Mouse (Mus musculus): ENCODE results near the gene Gm128. TPM values are rescaled to one million over a fixed set of nuclear protein-coding genes. Genes with fewer than 3 reads are reported as not detected.
A peak's percentile ranks its signal among the peaks of the same experiment; 100 is the strongest.

Gm128 gene
- polyA plus RNA-seq, 1 experiment from 2014 or later = 0.95 TPM

DNA sequence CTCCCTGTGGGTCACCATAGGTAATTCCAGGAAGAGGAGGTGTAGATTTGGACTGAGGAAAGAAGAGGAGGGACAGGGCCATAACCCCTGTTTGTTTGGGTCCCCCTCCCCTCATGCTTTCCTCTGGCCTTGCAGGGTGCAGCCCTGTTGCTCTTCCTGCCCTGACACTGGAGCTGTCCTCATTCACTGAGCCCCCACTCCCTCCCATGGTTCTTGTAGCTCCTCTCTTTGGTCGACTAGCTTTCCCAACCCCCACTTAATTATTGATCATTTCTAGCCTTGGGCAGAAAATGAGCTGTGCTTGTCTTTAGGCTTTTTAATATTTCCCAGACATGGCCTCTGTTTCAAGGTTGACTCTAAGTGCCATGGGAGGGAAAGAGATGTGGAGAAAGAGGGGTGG, 42.7 kb upstream of the Gm128 start:
- WGBS = 26% methylated on average over 1 of the region's 1 CpGs
- Histone ChIP-seq H3K4me3 (ENCODE audit: low read depth, low read length) (peak overlapping the region; percentile 82), H3K9me3 (ENCODE audit: control insufficient read depth, low read length) (no peaks in the 10 kb centered on the region), H3K4me1 (replicated peaks; ENCODE audit: control insufficient read depth, insufficient read depth, low read length) (peaks cover 26% of the 10 kb centered on the region), H3K36me3 (ENCODE audit: control insufficient read depth, insufficient read depth, low read length) (peaks cover 7% of the 10 kb centered on the region), H3K27ac (ENCODE audit: low read depth, low read length) (peak overlapping the region; percentile 98), H3K27me3 (replicated peaks; ENCODE audit: control insufficient read depth, insufficient read depth, low read length) (no peaks in the 10 kb centered on the region), H3K4me2 (peak overlapping the region; percentile 93), H3K9ac (ENCODE audit: low read depth, low read length) (peak overlapping the region; percentile 90)
- ATAC-seq (replicated peaks; ENCODE audit: low FRiP score) (no peak), DNase-seq (ENCODE audit: low spot score) (no peak)

GRCm38 (mm10) chr3:95283589-95283941, 42.2 kb upstream of the Gm128 start:
- no peak for DNase-seq (ENCODE audit: low spot score)
- peaks cover 26% of the 10 kb centered on the region for H3K4me1 ChIP-seq (replicated peaks; ENCODE audit: control insufficient read depth, insufficient read depth, low read length)

DNA sequence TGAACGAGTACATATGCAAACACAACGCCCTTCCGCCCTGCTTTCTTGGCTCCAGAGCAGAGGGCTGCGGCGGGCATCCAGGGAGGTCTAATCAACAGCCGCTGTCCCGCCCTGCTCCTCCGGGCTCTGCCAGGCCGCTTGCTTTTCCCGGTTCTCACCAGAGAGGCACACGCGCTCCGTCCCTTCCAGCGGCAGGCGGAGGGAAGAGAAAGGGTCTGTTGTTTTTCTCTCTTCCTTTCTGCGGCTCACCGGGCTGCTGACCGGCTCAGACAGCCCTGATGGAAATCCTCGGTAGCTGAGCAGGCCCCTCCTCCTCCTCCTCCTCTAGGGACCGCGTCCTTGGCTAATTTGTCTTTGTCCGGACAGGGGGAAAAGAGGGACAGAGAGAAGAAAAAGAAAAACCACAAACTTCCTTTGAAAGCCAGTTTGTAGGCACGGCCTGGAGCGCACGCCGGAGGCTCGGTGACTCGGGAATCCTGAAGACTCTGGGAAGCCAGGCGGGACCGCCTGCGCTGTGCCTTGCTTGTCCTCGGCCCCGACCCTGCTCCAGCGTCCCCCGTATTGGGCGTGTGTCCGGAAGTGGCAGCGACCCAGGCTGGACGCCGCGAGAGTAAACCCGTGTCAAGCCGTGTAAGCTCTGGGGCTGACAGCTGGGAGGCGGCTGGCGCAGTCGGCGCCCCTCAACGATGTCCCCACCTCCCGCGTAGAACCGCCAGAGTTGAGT, 41.6 kb upstream of the Gm128 start:
- peak overlapping the region; percentile 90 for H3K9ac ChIP-seq (ENCODE audit: low read depth, low read length)
- no peaks in the 10 kb centered on the region for H3K9me3 ChIP-seq (ENCODE audit: control insufficient read depth, low read length)
- peak overlapping the region; percentile 82 for H3K4me3 ChIP-seq (ENCODE audit: low read depth, low read length)
- H3K27ac ChIP-seq (ENCODE audit: low read depth, low read length) = peak overlapping the region; percentile 98
- H3K4me2 ChIP-seq = peak overlapping the region; percentile 93
- peak; percentile 62 for ATAC-seq (replicated peaks; ENCODE audit: low FRiP score)
- H3K36me3 ChIP-seq (ENCODE audit: control insufficient read depth, insufficient read depth, low read length) = peaks cover 4% of the 10 kb centered on the region; the same call in 1 of the 2 replicates
- DNase-seq (ENCODE audit: low spot score) = peak; percentile 83
- H3K4me1 ChIP-seq (replicated peaks; ENCODE audit: control insufficient read depth, insufficient read depth, low read length) = peaks cover 26% of the 10 kb centered on the region
- under 1% methylated on average over 51 of the region's 51 CpGs for WGBS
- no peaks in the 10 kb centered on the region for H3K27me3 ChIP-seq (replicated peaks; ENCODE audit: control insufficient read depth, insufficient read depth, low read length)

More at GRCm38 (mm10) chr3:95283589-95283941, 42.2 kb upstream of the Gm128 start:
- H3K9me3 ChIP-seq (ENCODE audit: control insufficient read depth, low read length) = no peaks in the 10 kb centered on the region
- WGBS = 3% methylated on average over 7 of the region's 7 CpGs
- H3K27me3 ChIP-seq (replicated peaks; ENCODE audit: control insufficient read depth, insufficient read depth, low read length) = no peaks in the 10 kb centered on the region
- peak overlapping the region; percentile 98 for H3K27ac ChIP-seq (ENCODE audit: low read depth, low read length)
- H3K36me3 ChIP-seq (ENCODE audit: control insufficient read depth, insufficient read depth, low read length) = peaks cover 5% of the 10 kb centered on the region
- H3K4me3 ChIP-seq (ENCODE audit: low read depth, low read length) = peak overlapping the region; percentile 82
- peak overlapping the region; percentile 93 for H3K4me2 ChIP-seq
- no peak for ATAC-seq (replicated peaks; ENCODE audit: low FRiP score)
- peak overlapping the region; percentile 90 for H3K9ac ChIP-seq (ENCODE audit: low read depth, low read length)

DNA sequence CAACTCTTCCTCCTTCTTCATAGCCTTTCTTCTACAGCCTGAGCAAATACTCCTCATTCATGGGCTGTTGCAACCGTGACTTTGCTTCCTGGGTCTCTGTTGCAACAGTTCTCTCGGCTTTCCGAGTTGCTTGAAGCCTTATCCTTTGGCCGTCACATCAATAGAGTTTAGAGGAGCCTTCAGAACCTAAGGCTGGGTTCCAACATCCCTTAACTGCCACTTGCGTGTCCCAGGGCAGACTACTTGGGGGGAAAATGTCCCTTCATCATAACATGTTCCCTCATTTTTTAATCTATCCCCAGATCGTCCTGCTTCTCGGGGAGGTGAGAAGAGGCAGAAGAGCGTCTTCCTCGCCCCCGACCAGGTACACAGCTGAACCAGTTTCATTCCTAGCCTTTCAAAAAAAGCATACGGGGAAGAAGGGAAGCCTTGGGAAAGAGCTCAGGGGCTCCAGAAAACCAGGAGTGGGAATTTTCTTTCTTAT, 41.0 kb upstream of the Gm128 start:
- H3K27ac ChIP-seq (ENCODE audit: low read depth, low read length) = peak overlapping the region; percentile 98
- DNase-seq (ENCODE audit: low spot score) = no peak
- H3K4me3 ChIP-seq (ENCODE audit: low read depth, low read length) = peak overlapping the region; percentile 82
- 2% methylated on average over 11 of the region's 11 CpGs for WGBS
- H3K4me2 ChIP-seq = peak overlapping the region; percentile 93
- H3K27me3 ChIP-seq (replicated peaks; ENCODE audit: control insufficient read depth, insufficient read depth, low read length) = no peaks in the 10 kb centered on the region
- no peak; the same call in 1 of the 2 replicates for ATAC-seq (replicated peaks; ENCODE audit: low FRiP score)
- peak overlapping the region; percentile 90 for H3K9ac ChIP-seq (ENCODE audit: low read depth, low read length)
- H3K9me3 ChIP-seq (ENCODE audit: control insufficient read depth, low read length) = no peaks in the 10 kb centered on the region
- H3K4me1 ChIP-seq (replicated peaks; ENCODE audit: control insufficient read depth, insufficient read depth, low read length) = peaks cover 26% of the 10 kb centered on the region
- no peaks in the 10 kb centered on the region for H3K36me3 ChIP-seq (ENCODE audit: control insufficient read depth, insufficient read depth, low read length)

- Histone ChIP-seq H3K36me3 (ENCODE audit: control insufficient read depth, insufficient read depth, low read length) (no peaks in the 10 kb centered on the region), H3K4me3 (ENCODE audit: low read depth, low read length) (peak within 1 kb of the TSS; percentile 82), H3K4me2 (peak within 1 kb of the TSS; percentile 93), H3K9ac (ENCODE audit: low read depth, low read length) (peak within 1 kb of the TSS; percentile 90), H3K27ac (ENCODE audit: low read depth, low read length) (peak within 1 kb of the TSS; percentile 98), H3K9me3 (ENCODE audit: control insufficient read depth, low read length) (no peaks in the 10 kb centered on the region), H3K4me1 (replicated peaks; ENCODE audit: control insufficient read depth, insufficient read depth, low read length) (peaks cover 35% of the 10 kb centered on the region), H3K27me3 (replicated peaks; ENCODE audit: control insufficient read depth, insufficient read depth, low read length) (no peaks in the 10 kb centered on the region)
- under 1% methylated on average over 53 of the region's 53 CpGs for WGBS
- DNase-seq (ENCODE audit: low spot score) (peak; percentile 98), ATAC-seq (replicated peaks; ENCODE audit: low FRiP score) (peak; percentile 88)
Observed at GRCm38 (mm10) chr3:95281216-95282126, 40.1 kb upstream of the Gm128 start, which contains the start of the genes Mindy1 and Prune1. Mindy1 (plus strand) TSS chr3:95281345. Prune1 (minus strand) TSS chr3:95282076.

- ATAC-seq (replicated peaks; ENCODE audit: low FRiP score) (no peak), DNase-seq (ENCODE audit: low spot score) (no peak)
- Histone ChIP-seq H3K36me3 (ENCODE audit: control insufficient read depth, insufficient read depth, low read length) (no peaks in the 10 kb centered on the region), H3K27me3 (replicated peaks; ENCODE audit: control insufficient read depth, insufficient read depth, low read length) (no peaks in the 10 kb centered on the region), H3K9ac (ENCODE audit: low read depth, low read length) (peak overlapping the region; percentile 79), H3K9me3 (ENCODE audit: control insufficient read depth, low read length) (no peaks in the 10 kb centered on the region), H3K27ac (ENCODE audit: low read depth, low read length) (peak overlapping the region; percentile 85), H3K4me1 (replicated peaks; ENCODE audit: control insufficient read depth, insufficient read depth, low read length) (peaks cover 38% of the 10 kb centered on the region), H3K4me3 (ENCODE audit: low read depth, low read length) (peak overlapping the region; percentile 82), H3K4me2 (peak overlapping the region; percentile 93)
- WGBS = 17% methylated on average over 8 of the region's 8 CpGs
Observed at GRCm38 (mm10) chr3:95280747-95281146, 39.3 kb upstream of the Gm128 start.

GRCm38 (mm10) chr3:95277149-95277551, 35.8 kb upstream of the Gm128 start:
- Histone ChIP-seq H3K36me3 (ENCODE audit: control insufficient read depth, insufficient read depth, low read length) (0 out of 2 replicates have a peak, but pooled peaks cover 2% of the 10 kb centered on the region), H3K27me3 (replicated peaks; ENCODE audit: control insufficient read depth, insufficient read depth, low read length) (no peaks in the 10 kb centered on the region), H3K9ac (ENCODE audit: low read depth, low read length) (no peak overlapping the region), H3K4me1 (replicated peaks; ENCODE audit: control insufficient read depth, insufficient read depth, low read length) (peaks cover 29% of the 10 kb centered on the region), H3K27ac (ENCODE audit: low read depth, low read length) (peak overlapping the region; percentile 38; the same call in 1 of the 2 replicates), H3K9me3 (ENCODE audit: control insufficient read depth, low read length) (no peaks in the 10 kb centered on the region), H3K4me3 (ENCODE audit: low read depth, low read length) (no peak overlapping the region), H3K4me2 (no peak overlapping the region)
- ATAC-seq (replicated peaks; ENCODE audit: low FRiP score) = no peak
- 81% methylated on average over 1 of the region's 1 CpGs for WGBS
- no peak for DNase-seq (ENCODE audit: low spot score)

DNA sequence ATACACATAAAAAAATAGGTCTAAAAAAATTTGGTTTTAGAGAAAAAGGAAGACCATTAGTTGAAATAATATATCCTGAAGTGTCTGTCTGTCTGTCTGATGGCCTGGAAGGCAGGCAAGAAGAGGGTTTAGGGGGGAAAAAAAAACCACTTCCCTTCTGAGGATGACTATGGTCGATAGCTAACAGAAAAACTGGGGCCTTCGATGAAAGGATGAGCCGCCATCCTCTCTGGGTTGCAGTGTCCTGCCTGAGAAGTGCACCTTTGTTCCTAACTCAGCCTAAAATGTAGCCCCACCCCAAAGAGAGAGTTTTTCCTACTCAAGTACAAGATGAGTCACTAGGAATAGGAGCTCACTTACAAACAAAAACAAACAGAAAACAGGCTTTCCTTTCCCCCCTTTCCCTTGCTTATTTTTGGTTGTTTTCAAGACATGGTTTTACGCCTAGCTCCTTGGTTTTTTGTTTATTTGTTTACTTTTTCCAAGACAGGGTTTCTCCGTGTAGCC, 35.1 kb upstream of the Gm128 start:
- Histone ChIP-seq H3K36me3 (ENCODE audit: control insufficient read depth, insufficient read depth, low read length) (0 out of 2 replicates have a peak, but pooled peaks cover 2% of the 10 kb centered on the region), H3K4me2 (no peak overlapping the region), H3K9me3 (ENCODE audit: control insufficient read depth, low read length) (no peaks in the 10 kb centered on the region), H3K4me1 (replicated peaks; ENCODE audit: control insufficient read depth, insufficient read depth, low read length) (peaks cover 29% of the 10 kb centered on the region), H3K9ac (ENCODE audit: low read depth, low read length) (no peak overlapping the region), H3K27ac (ENCODE audit: low read depth, low read length) (0 out of 2 replicates have a peak overlapping the region, but pooled peaks have one; percentile 38), H3K27me3 (replicated peaks; ENCODE audit: control insufficient read depth, insufficient read depth, low read length) (no peaks in the 10 kb centered on the region), H3K4me3 (ENCODE audit: low read depth, low read length) (no peak overlapping the region)
- WGBS = 36% methylated on average over 5 of the region's 5 CpGs
- DNase-seq (ENCODE audit: low spot score) (no peak), ATAC-seq (replicated peaks; ENCODE audit: low FRiP score) (no peak)
